Mouse (Mus musculus) hindbrain, embryonic 10.5 days (tissue): Measurements from ENCODE around the gene Axin1. TPM values are rescaled to one million over a fixed set of nuclear protein-coding genes. Genes with fewer than 3 reads are reported as not detected.

Experiments
- DNase-seq: peaks from one replicate; pipeline ENCODE4 v3.0.0-alpha.2; 2017; ENCODE audit warnings: low spot score
- H3K27ac ChIP-seq: fragments of 300-500 bp; sonication (generic); 2 replicates; pipeline ENCODE4 v1.5.1; 2016; ENCODE audit warnings: mild to moderate bottlenecking, moderate library complexity
- H3K27me3 ChIP-seq: fragments of 300-500 bp; sonication (generic); 2 replicates; pipeline ENCODE4 v1.6.1; 2016; ENCODE audit warnings: mild to moderate bottlenecking; ENCODE audit not compliant: poor library complexity, insufficient read depth, severe bottlenecking
- H3K36me3 ChIP-seq: fragments of 300-500 bp; sonication (generic); 2 replicates; pipeline ENCODE4 v1.6.1; 2016; ENCODE audit warnings: mild to moderate bottlenecking, moderate library complexity
- H3K4me1 ChIP-seq: fragments of 300-500 bp; sonication (generic); replicated peaks from 2 replicates; pipeline ENCODE4 v1.6.1; 2016; ENCODE audit warnings: mild to moderate bottlenecking
- H3K4me3 ChIP-seq: fragments of 300-500 bp; sonication (generic); 2 replicates; pipeline ENCODE4 v1.5.1; 2016; ENCODE audit warnings: mild to moderate bottlenecking, moderate library complexity
- H3K9me3 ChIP-seq: fragments of 300-500 bp; sonication (generic); 2 replicates; pipeline ENCODE4 v1.6.1; 2016; ENCODE audit warnings: mild to moderate bottlenecking, moderate library complexity
- WGBS: fragments of 180-500 bp; shearing (Covaris S2); methylation state at CpG from one replicate; pipeline ENCODE4 v1.1.7; 2016; 5-methylcytosine and 5-hydroxymethylcytosine counted together
- polyA plus RNA-seq: library from polyadenylated mRNA; unstranded; fragments of >200 nt; fragmentation: Nextera tagmentation; extraction: Ambion mirVana; gene quantifications from 2 replicates; pipeline ENCODE4 v1.2.1, GENCODE M21; 2016

Axin1 gene
- polyA plus RNA-seq, 1 experiment from 2014 or later: 9.1 TPM

DNA sequence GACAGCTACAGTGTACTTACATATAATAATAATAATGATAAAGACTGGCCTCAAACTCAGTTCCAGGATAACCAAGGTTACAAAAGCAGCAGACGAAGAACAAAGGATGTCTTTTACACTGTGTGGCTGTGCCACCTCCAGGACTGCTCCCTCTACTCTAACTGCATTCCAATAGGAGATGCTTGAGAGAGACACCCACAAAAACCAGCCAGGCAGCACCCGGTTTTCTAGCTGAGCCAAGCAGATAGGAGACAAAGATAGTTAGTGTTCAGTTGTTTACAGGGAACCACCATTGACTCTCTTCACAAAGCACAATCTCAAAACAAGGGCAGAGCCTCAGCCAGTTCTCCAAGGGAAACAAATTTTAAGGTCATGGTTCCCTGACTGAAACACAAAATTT, 101.1 kb downstream of the Axin1 start:
- Histone ChIP-seq H3K9me3 (no peaks in the 10 kb centered on the region), H3K27ac (no peak overlapping the region), H3K27me3 (no peaks in the 10 kb centered on the region), H3K4me1 (peaks cover 41% of the 10 kb centered on the region), H3K36me3 (no peaks in the 10 kb centered on the region), H3K4me3 (no peak overlapping the region)
- no peak for DNase-seq
- 76% methylated on average over 2 of the region's 2 CpGs for WGBS

DNA sequence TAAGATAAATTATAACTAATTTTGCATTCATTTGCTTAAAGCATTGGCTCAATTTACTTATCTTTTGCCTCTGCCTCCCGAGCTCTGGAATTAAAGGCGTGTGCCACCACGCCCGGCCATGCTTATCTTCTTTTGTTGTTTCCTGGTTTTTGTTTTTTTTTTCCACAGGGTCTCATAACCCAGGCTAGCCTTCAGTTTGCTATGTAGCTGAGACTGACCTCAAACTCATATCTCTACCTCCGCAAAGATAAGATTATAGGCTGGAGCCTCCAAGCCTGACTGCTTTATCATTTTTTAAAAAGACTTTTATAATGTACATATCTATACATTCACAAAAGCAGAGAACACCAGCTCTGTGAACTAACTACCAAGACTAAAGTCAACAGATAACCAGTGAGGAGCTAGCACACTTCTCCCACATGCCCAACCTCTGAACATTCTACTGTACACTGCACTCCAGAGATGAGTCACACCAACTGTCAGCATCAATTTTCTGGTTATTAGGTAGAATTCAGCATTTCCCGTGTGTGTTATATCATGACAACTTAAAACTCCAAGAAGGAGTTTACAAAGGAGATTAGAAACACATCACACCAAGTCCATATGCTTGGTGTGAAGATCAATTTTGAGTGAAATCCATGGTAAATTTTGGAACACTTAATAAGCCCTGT, 101.8 kb downstream of the Axin1 start:
- Histone ChIP-seq H3K36me3 (no peaks in the 10 kb centered on the region), H3K27ac (no peak overlapping the region), H3K4me1 (peaks cover 42% of the 10 kb centered on the region), H3K4me3 (no peak overlapping the region), H3K27me3 (no peaks in the 10 kb centered on the region), H3K9me3 (no peaks in the 10 kb centered on the region)
- no peak for DNase-seq
- WGBS: 84% methylated on average over 6 of the region's 6 CpGs

DNA sequence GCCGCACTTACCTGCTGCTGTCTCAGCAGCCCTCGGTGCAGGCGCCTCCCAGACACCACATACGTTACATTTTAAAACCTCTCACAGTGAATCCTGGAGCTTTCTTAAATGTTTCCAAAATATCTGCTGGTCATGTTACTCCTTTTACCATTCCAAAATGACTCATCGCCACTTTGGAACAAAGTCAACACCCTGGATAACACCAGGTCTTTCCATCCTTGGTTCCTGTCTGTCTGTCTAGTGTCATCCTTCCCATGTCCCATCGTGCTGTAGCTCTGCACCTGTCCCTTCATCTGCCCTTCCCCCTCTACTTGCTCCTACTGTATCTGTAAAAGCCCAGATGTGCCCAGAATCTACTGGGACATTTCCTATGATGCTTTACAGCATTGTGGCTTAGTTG, 102.5 kb downstream of the Axin1 start:
- Histone ChIP-seq H3K9me3 (no peaks in the 10 kb centered on the region), H3K27me3 (no peaks in the 10 kb centered on the region), H3K4me1 (peaks cover 35% of the 10 kb centered on the region), H3K4me3 (no peak overlapping the region), H3K27ac (no peak overlapping the region), H3K36me3 (no peaks in the 10 kb centered on the region)
- 86% methylated on average over 6 of the region's 6 CpGs for WGBS
- DNase-seq: no peak

DNA sequence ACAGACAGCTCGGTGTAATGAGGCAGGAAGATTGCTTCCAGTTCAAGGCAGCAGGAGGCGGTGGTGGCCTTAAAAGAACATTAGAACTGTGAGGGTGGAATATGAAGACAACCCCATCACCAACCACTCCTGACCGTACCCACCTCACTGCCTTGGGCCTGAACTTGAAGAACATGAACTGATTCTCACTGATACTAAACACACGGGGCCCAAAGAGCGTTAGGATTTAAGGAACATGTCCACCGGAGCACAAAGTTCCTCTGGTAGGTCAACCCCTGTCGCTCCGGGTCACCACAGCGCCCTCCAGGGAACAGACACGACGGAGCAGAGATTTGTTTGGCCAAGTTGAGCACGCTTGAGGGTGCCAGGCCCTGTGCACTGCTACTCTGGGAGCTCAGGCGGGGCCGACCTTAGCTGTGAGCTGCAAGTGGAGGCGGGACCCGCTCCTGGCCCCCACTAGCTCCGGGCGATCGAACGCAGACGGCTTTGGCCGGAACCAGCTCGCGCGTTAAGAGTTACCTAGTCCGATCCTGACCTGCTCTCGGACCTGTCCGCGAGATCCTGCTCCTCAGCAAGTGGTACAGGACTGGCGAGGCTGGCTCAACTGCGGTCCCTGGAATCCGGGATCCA, 105.1 kb downstream of the Axin1 start:
- no peaks in the 10 kb centered on the region for H3K36me3 ChIP-seq
- no peaks in the 10 kb centered on the region for H3K9me3 ChIP-seq
- no peak for DNase-seq
- under 1% methylated on average over 32 of the region's 32 CpGs for WGBS
- peak overlapping the region; percentile 89 for H3K27ac ChIP-seq
- no peaks in the 10 kb centered on the region for H3K27me3 ChIP-seq
- H3K4me3 ChIP-seq: peak overlapping the region; percentile 80
- peaks cover 27% of the 10 kb centered on the region for H3K4me1 ChIP-seq

DNA sequence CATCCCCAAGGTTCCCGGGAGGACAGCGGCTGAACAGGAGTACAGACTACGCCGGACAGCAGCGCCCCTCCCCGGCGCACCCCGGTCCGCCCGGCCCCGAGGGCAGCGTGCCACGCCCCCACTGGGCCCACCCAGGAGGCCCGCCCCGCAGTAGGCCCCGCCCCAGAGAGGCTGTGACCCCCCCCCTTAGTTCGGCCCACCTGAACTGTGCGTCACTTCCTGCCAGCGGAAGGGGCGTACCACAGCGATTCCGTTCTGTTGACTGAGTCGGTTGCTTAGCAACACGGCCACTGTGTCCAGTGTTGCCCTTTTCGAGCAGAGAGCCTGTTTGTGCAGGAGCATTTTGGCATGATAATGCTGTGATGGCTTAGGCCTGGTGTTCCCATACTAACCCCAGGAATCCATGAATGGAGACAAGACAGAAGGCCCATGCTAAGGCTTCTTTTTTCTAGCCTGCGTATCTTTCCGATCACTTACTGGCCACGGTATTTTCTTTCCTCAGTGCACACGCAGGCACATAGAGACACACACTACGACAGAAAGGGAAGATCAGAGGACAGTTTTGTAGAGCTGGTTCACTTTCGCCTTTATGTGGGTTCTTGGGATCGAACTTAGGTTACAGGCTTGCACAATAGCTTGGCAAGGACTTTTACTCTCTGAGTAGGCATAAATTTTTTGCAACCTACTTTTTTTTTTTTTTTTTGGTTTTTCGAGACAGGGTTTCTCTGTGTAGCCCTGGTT, 105.8 kb downstream of the Axin1 start, which contains the start of gene Fam234a:
Fam234a (minus strand) TSS at position 142 of the 741 bp plus-strand sequence.
- WGBS: 9% methylated on average over 33 of the region's 33 CpGs
- no peaks in the 10 kb centered on the region for H3K36me3 ChIP-seq
- H3K4me1 ChIP-seq: peaks cover 27% of the 10 kb centered on the region
- no peaks in the 10 kb centered on the region for H3K9me3 ChIP-seq
- peak within 1 kb of the TSS; percentile 89 for H3K27ac ChIP-seq
- peak; percentile 98 for DNase-seq
- no peaks in the 10 kb centered on the region for H3K27me3 ChIP-seq
- H3K4me3 ChIP-seq: peak within 1 kb of the TSS; percentile 80

Other genes with a start within 250 kb of the Axin1 start
- 33.4 and 43.4 TPM in 2 replicates for gene Rab40c, start 219.0 kb upstream of the Axin1 start, polyA plus RNA-seq
- 65.4 and 72.6 TPM in 2 replicates for gene Pigq, start 193.8 kb upstream of the Axin1 start, polyA plus RNA-seq
- gene Nhlrc4, start 193.7 kb upstream of the Axin1 start, polyA plus RNA-seq: 0.21 and 0.55 TPM in 2 replicates
- gene A930017K11Rik, start 186.1 kb upstream of the Axin1 start, polyA plus RNA-seq: 0.25 and 0.34 TPM in 2 replicates
- gene Capn15, start 152.9 kb upstream of the Axin1 start, polyA plus RNA-seq: 32.4 and 35.0 TPM in 2 replicates
- gene Rab11fip3, start 69.1 kb upstream of the Axin1 start, polyA plus RNA-seq: 24.7 and 30.9 TPM in 2 replicates
- 30.2 and 30.7 TPM in 2 replicates for gene Decr2, start 48.4 kb upstream of the Axin1 start, polyA plus RNA-seq
- gene Nme4, start 43.1 kb upstream of the Axin1 start, polyA plus RNA-seq: 95.9 and 109 TPM in 2 replicates
- gene Tmem8, start 25.4 kb upstream of the Axin1 start, polyA plus RNA-seq: 1.8 and 1.9 TPM in 2 replicates
- gene Mrpl28, start 15.2 kb upstream of the Axin1 start, polyA plus RNA-seq: 301 and 318 TPM in 2 replicates
- 0.55 and 1.3 TPM in 2 replicates for gene Pdia2, start 60.4 kb downstream of the Axin1 start, polyA plus RNA-seq
- 0.81 and 1.5 TPM in 2 replicates for gene Rgs11, start 64.3 kb downstream of the Axin1 start, polyA plus RNA-seq
- gene Arhgdig, start 69.1 kb downstream of the Axin1 start, polyA plus RNA-seq: 6.4 and 8.3 TPM in 2 replicates
- gene Fam234a, start 105.6 kb downstream of the Axin1 start, polyA plus RNA-seq: 26.8 and 30.8 TPM in 2 replicates
- 113 and 128 TPM in 2 replicates for gene Luc7l, start 114.2 kb downstream of the Axin1 start, polyA plus RNA-seq